Mouse (Mus musculus) spleen, adult 2 months (tissue): Measurements from ENCODE around the gene Synj2bp.

Source experiments
- CTCF ChIP-seq: fragments of 200-500 bp; IDR thresholded peaks from 2 replicates; pipeline ENCODE4 v1.5.1; 2011; ENCODE audit warnings: mild to moderate bottlenecking, inconsistent platforms; ENCODE audit not compliant: insufficient read depth, insufficient read length, insufficient replicate concordance; ENCODE audit errors: extremely low read depth
- POLR2A ChIP-seq: fragments of 200-500 bp; IDR thresholded peaks from 2 replicates; pipeline ENCODE4 v1.6.1; 2011; ENCODE audit warnings: low read depth, low read length, inconsistent platforms

- TF ChIP-seq CTCF, result no peak
- no peak for TF ChIP-seq POLR2A
These were observed 35.2 kb upstream of the Synj2bp start for GRCm38 (mm10) chr12:81567931-81568330.
